Mouse (Mus musculus) ES-E14 (cell line): ENCODE measurements at regions not wholly inside any gene's neighbourhood (a gene's known extent, or its start where the extent isn't known, plus 50 kb on each side); places are given as distances from the start of the nearest gene placed in this dataset.

Experiments used
- CHD2 ChIP-seq: IDR thresholded peaks from 2 replicates; pipeline ENCODE4 v1.6.1; 2014; ENCODE audit warnings: mild to moderate bottlenecking, low read depth, low read length, inconsistent platforms
- HCFC1 ChIP-seq: IDR thresholded peaks from 2 replicates; pipeline ENCODE4 v1.6.1; 2012; ENCODE audit warnings: low read length, inconsistent platforms, borderline replicate concordance; ENCODE audit not compliant: insufficient read depth
- MAFK ChIP-seq: IDR thresholded peaks from 2 replicates; pipeline ENCODE4 v1.6.1; 2014; ENCODE audit warnings: mild to moderate bottlenecking, low read depth, low read length, inconsistent platforms; ENCODE audit not compliant: insufficient read depth

DNA sequence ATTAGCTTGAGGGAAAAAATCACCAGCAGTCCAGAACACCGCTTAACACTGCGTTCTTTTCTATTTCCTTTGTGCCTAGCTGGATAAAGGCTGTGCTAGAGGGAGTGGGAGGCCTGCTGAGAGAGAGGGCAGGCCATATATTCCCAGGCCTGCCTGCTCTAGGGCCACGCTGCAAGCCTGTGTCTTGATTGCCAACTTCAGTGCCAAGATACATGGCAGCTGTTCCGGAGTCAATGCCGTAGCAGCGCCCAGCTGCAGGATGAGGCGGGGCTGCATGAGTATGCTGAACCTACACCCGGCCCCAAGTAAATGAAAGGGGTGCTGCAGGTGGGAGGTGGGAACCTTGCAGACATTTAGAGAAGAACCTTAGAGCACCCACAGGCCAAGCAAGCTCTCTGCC lies 127.5 kb upstream of the Eif4g2 start:
- TF ChIP-seq MAFK, result no peak
- no peak for TF ChIP-seq HCFC1
- no peak for TF ChIP-seq CHD2
